Mouse (Mus musculus): ENCODE measurements at regions not wholly inside any gene's neighbourhood (a gene's known extent, or its start where the extent isn't known, plus 50 kb on each side); places are given as distances from the start of the nearest gene placed in this dataset.

GRCm38 (mm10) chr8:128030335-128031280, 327.8 kb upstream of the Nrp1 start:
- TF ChIP-seq CTCF (IDR thresholded peaks at IDR 0.05; ENCODE audit: control insufficient read depth, insufficient read depth, insufficient replicate concordance, low read depth, low read length) (no peak), POLR2A (IDR thresholded peaks at IDR 0.05; ENCODE audit: control insufficient read depth, low read depth, low read length) (no peak)

Measured in testis, adult 2 months (tissue).